Mouse (Mus musculus): ENCODE data around the gene Esp38. TPM values are rescaled to one million over a fixed set of nuclear protein-coding genes. Genes with fewer than 3 reads are reported as not detected.
"Not testable (repeated sequence)": the region's sequence is repeated elsewhere in the genome, so short reads cannot be mapped to it uniquely, and the experiment has no call there.

Esp38 gene
- not detected in 2 replicates for polyA plus RNA-seq (2014; fragmentation: Nextera tagmentation; extraction: Ambion mirVana)

DNA sequence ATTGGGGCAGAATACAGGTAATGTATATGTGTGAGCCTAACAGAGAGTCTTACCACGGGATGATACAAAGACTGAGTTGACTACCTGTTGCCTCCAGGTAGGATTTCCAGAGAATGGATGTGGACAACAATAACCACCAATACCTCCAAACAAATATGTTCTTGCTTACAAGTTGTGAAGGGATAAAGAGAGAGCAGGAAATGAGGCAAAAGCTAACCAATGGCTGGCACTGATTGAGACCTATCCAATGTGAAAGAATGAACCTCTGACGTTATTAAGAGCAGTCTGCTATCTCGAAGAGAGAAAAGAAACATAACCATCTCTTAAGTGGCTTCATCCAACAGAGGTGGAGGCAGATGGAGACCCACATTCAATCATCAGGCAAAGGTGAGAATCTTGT, at the start of gene Esp38:
Esp38 (plus strand) TSS at position 301 of the 400 bp plus-strand sequence.
- no peak for ATAC-seq
- H3K9me3 ChIP-seq (replicated peaks; ENCODE audit: control insufficient read depth, low read length): no peaks in the 10 kb centered on the region
- WGBS: 88% methylated on average over 3 of the region's 3 CpGs
- no peak within 1 kb of the TSS for H3K4me3 ChIP-seq (ENCODE audit: low read depth, low read length)
- no peak within 1 kb of the TSS for H3K9ac ChIP-seq (ENCODE audit: low read length)
- DNase-seq (ENCODE audit: low spot score): no peak
- no peaks in the 10 kb centered on the region for H3K27me3 ChIP-seq (replicated peaks; ENCODE audit: control insufficient read depth, insufficient read depth, low read length)
- H3K4me1 ChIP-seq (ENCODE audit: control insufficient read depth, insufficient read depth, low read length): no peaks in the 10 kb centered on the region
- no peak within 1 kb of the TSS for H3K27ac ChIP-seq (ENCODE audit: low read depth, low read length)
- no peak within 1 kb of the TSS for H3K4me2 ChIP-seq (ENCODE audit: low read length)
- H3K36me3 ChIP-seq (ENCODE audit: control insufficient read depth, insufficient read depth, low read length): no peaks in the 10 kb centered on the region

- 48% methylated on average over 8 of the region's 8 CpGs for WGBS
- H3K27me3 ChIP-seq (replicated peaks; ENCODE audit: control insufficient read depth, insufficient read depth, low read length); H3K27ac ChIP-seq (ENCODE audit: low read depth, low read length); H3K9me3 ChIP-seq (replicated peaks; ENCODE audit: control insufficient read depth, low read length); H3K4me1 ChIP-seq (ENCODE audit: control insufficient read depth, insufficient read depth, low read length); DNase-seq (ENCODE audit: low spot score); H3K4me3 ChIP-seq (ENCODE audit: low read depth, low read length); H3K4me2 ChIP-seq (ENCODE audit: low read length); H3K36me3 ChIP-seq (ENCODE audit: control insufficient read depth, insufficient read depth, low read length); H3K9ac ChIP-seq (ENCODE audit: low read length): not testable (repeated sequence)
- 0 out of 2 replicates have a peak, but pooled peaks have one; percentile 42 for ATAC-seq
These were observed 47.3 kb upstream of the Esp38 start for GRCm38 (mm10) chr17:39902928-39903545.

Other genes with a start within 250 kb of the Esp38 start
- gene AC192777.2, start 144.9 kb downstream of the Esp38 start, polyA plus RNA-seq (2014; fragmentation: Nextera tagmentation; extraction: Ambion mirVana): not detected in 2 replicates

All from forebrain, embryonic 14.5 days (tissue).